Comparison of ENCODE assay signal across 8 mouse cellular contexts in the genomic region with DNA sequence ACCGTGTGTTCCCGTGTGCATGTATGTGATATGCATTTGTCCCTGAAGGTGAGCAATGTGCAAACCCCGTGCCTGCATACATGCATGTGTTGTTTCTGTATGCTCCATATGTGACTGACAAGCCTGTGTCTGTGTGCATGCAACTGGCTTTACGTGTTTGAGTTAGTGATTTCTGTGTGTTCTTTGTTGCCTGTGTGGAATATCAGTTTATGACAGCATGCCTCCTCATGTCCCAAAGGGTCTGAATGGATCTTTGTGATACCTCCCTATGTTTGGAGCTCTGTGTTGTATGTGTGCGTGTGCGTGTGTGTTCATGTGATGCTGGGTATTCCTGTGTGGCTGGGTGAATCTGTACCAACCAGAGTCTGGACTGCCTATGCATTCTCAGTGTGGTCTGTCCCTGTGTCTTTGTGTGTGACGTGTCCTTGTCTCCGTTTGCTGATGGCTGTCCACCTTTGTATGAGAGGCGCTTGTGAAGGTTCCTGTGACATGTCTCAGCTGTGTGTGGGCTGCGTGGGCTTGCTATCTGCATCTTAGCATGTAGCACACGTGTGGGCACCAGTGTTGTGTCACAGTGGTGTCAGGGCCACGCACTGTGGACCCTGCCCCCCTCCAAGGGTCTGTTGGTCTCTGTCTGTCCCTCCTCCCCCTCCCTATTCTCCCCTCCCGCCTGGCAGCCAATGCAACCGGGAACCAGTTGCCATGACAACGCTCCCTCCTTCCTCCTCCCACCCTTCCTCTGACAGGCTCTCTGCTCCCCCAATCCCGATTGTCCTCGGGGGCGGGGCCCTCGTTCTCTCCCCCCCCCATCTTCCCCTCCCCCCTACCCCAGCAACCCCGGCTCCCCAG. TPM values are rescaled to one million over a fixed set of nuclear protein-coding genes. Genes with fewer than 3 reads are reported as not detected.
DNase-seq lines count a peak whose midpoint lies in the region; ATAC-seq and TF ChIP-seq lines count a peak whose summit lies in the region.

A gene (minus strand): TSS at position 146 of the 849 bp plus-strand sequence.

- H3K27ac ChIP-seq in lung, embryonic 16.5 days (ENCODE audit: low read length), result 0 out of 2 replicates have a peak within 1 kb of the TSS, but pooled peaks have one; percentile 18
- H3K27ac ChIP-seq in stomach, postnatal 0 days (replicated peaks), result no peak within 1 kb of the TSS

- DNase-seq in lung, postnatal 25 days (ENCODE audit: low spot score), result no peak
- DNase-seq in cerebellum, postnatal 14 days, result peak; percentile 96 to 98
- DNase-seq in gonadal fat pad, adult 2 months (ENCODE audit: low read depth), result no peak
- DNase-seq in layer of hippocampus, adult 8-10 months (ENCODE audit: low spot score in 2 of 2), result peak; percentile 92 to 93
- peak; percentile 48 for DNase-seq in lung, postnatal 10 days
- peak; percentile 52 for DNase-seq in stomach, postnatal 0 days (ENCODE audit: low spot score)

- no peaks in the 10 kb centered on the region for H3K9me3 ChIP-seq in lung, embryonic 16.5 days (ENCODE audit: control insufficient read depth, low read length)
- no peaks in the 10 kb centered on the region for H3K9me3 ChIP-seq in stomach, postnatal 0 days (ENCODE audit: control insufficient read depth, low read length)

- peak; percentile 15; the same call in 1 of the 2 replicates for ATAC-seq in lung, embryonic 16.5 days (ENCODE audit: low read depth)
- peak; percentile 8; the same call in 1 of the 2 replicates for ATAC-seq in stomach, postnatal 0 days (ENCODE audit: low FRiP score, low TSS enrichment)
- no peak for ATAC-seq in monocyte, adult 5-6 weeks (replicated peaks; ENCODE audit: insufficient number of reproducible peaks, low FRiP score, low TSS enrichment, poor library complexity, severe bottlenecking)

- H3K36me3 ChIP-seq in lung, embryonic 16.5 days (ENCODE audit: control insufficient read depth, insufficient read depth, low read length), result no peaks in the 10 kb centered on the region
- H3K36me3 ChIP-seq in stomach, postnatal 0 days (ENCODE audit: control insufficient read depth, insufficient read depth, low read length), result no peaks in the 10 kb centered on the region

- no peak for TF ChIP-seq EP300 in stomach, postnatal 0 days (optimal IDR thresholded peaks at IDR 0.05)

- peak within 1 kb of the TSS; percentile 62 for H3K4me3 ChIP-seq in lung, embryonic 16.5 days (ENCODE audit: low read length)
- H3K4me3 ChIP-seq in stomach, postnatal 0 days (ENCODE audit: low read depth, low read length), result peak within 1 kb of the TSS; percentile 55

- 18% methylated on average over 20 of the region's 20 CpGs for WGBS in lung, embryonic 16.5 days
- 18% methylated on average over 20 of the region's 20 CpGs for WGBS in stomach, postnatal 0 days

- H3K4me1 ChIP-seq in lung, embryonic 16.5 days (replicated peaks; ENCODE audit: control insufficient read depth, insufficient read depth, low read length), result peaks cover 20% of the 10 kb centered on the region
- H3K4me1 ChIP-seq in stomach, postnatal 0 days (replicated peaks; ENCODE audit: control insufficient read depth, insufficient read depth), result peaks cover 6% of the 10 kb centered on the region; the same call in 1 of the 2 replicates

- H3K4me2 ChIP-seq in lung, embryonic 16.5 days (ENCODE audit: low read depth, low read length), result peak within 1 kb of the TSS; percentile 95
- H3K4me2 ChIP-seq in stomach, postnatal 0 days (replicated peaks; ENCODE audit: low read depth), result peak within 1 kb of the TSS; percentile 93

- H3K27me3 ChIP-seq in lung, embryonic 16.5 days (ENCODE audit: control insufficient read depth, insufficient read depth, low read depth, low read length), result peaks cover 5% of the 10 kb centered on the region
- H3K27me3 ChIP-seq in stomach, postnatal 0 days (ENCODE audit: control insufficient read depth, insufficient read depth, low read length), result no peaks in the 10 kb centered on the region; the same call in 1 of the 2 replicates

- no peak for TF ChIP-seq CTCF in stomach, postnatal 0 days (IDR thresholded peaks at IDR 0.05; ENCODE audit: low read depth)

- H3K9ac ChIP-seq in lung, embryonic 16.5 days (ENCODE audit: low read length), result peak within 1 kb of the TSS; percentile 73
- H3K9ac ChIP-seq in stomach, postnatal 0 days (ENCODE audit: low read length), result peak within 1 kb of the TSS; percentile 61

RNA-seq across cellular contexts. Expression of the gene that starts here (rescaled TPM):
- polyA plus RNA-seq in lung, embryonic 16.5 days (2015; fragmentation: Nextera tagmentation; extraction: Ambion mirVana), result 6.6 and 7.9 TPM in 2 replicates
- polyA plus RNA-seq in gonadal fat pad, adult 2 months (2012; rRNA removed), result 22.6 and 37.0 TPM in 2 replicates
- 10 to 100 TPM in 3 of 4 experiments, 1 to 10 TPM in 1; 9.9 to 12.5 (median 11.3) TPM for total RNA-seq in layer of hippocampus, adult 8-10 months (2022)
- 83.2 and 87.1 TPM in 2 replicates for polyA plus RNA-seq in stomach, postnatal 0 days (2015; fragmentation: Nextera tagmentation; extraction: Ambion mirVana)
- 1.3 to 7.5 TPM in 2 of 3 replicates, not detected in the other for total RNA-seq in monocyte, adult 5-6 weeks (2017)

Comparison
In these comparisons a context has a peak if more than half of its experiments do, and no peak if none do; other contexts are left out.
1. DNase-seq: peak in cerebellum, postnatal 14 days (2 of 2), layer of hippocampus, adult 8-10 months (2 of 2), lung, postnatal 10 days (single experiment) and stomach, postnatal 0 days (single experiment); none in lung, postnatal 25 days (single experiment) and gonadal fat pad, adult 2 months (single experiment).